Mouse (Mus musculus) neural tube, postnatal 0 days (tissue): ENCODE data around the gene Maco1. TPM values are rescaled to one million over a fixed set of nuclear protein-coding genes. Genes with fewer than 3 reads are reported as not detected.

Source experiments
- polyA plus RNA-seq: library from polyadenylated mRNA; unstranded; fragments of >200 nt; fragmentation: Nextera tagmentation; extraction: Ambion mirVana; gene quantifications from 2 replicates; pipeline ENCODE4 v1.2.1, GENCODE M21; 2015

Gene Maco1
- 67.2 and 70.2 TPM in 2 replicates for polyA plus RNA-seq

GRCm38 (mm10) chr4:134853259-134853636, at the start of gene Maco1:
Gene Maco1, minus strand, starts transcription at chr4:134853345.

DNA sequence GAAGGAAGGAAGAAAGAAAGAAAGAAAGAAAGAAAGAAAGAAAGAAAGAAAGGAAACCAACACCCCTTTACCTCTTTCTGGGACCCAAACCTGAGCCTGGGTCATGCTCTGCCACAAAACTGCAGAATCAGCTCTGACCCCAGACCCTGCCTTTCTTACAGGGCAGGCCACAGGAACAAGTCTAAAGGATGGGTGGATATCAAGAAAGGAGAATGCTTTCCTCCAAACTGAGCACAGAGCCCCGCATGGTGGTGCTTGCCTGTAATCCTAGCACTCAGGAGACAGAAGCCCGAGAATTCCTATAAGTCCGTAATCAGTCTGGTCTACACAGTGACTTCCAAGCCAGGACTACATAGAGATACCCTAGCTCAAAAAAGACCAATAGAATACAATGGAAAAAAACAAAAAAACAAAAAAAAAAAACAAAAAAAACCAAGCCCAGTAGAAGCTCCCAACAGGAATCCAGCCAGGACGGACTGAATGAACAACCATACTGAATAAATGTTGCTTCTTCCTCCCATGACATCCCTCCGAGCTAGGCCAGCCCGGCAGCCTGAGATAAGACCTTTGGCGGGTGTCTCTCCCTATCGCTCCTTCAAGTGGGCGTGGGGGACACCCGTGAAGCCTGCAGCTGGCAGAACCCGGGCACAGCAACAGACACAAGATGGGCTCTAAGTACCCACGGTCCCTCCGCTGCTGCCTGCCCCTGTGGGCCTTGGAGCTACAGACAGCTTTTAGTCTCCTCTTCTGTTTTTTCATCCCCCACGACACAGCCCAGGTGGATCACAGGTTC, 11.0 kb upstream of the Maco1 start, which contains the start of gene Rhd:
Gene Rhd (plus strand): TSS at position 600 of the 793 bp plus-strand sequence.

DNA sequence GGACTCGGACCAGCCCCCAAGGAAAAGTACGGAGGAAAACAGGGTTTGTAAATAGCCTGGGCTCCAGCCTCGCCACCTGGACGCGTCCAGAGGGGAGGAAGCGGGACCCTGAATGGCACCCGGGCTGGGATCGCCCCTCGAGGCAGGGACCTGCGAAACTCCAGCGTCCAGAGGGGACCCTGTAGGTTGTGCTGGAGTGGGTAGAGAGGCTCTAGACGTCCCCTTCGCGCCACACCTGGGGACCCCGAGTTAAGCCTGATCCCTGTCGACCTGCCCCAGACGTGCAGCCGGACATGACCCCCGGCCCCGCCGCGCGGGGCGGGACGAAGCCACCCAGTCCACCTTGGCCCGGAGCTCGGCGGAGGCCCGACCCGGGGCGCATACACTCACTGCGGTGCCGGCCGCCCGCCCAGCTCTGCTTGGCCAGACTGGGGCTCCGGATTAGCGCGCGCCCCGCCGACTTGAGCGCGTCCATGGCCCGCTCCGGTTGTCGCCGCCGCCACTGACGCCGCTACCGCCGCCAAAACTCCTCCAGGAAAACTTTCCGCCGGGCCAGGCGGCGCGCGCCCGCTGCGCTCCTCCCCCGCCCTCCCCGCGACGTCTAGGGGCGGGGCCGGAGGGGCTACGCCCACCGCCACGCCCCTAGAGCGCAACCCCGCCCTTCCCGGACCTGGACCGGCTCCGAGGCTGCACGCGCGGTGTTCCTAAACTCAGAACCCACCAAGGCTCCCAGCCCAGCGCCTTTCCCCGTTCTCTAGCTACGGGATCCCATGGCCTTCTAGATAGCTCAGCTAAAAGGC, 85.5 kb downstream of the Maco1 start, which contains the start of gene Ldlrap1:
Gene Ldlrap1 (minus strand): TSS at position 599 of the 800 bp plus-strand sequence.

Other genes with a start within 250 kb of the Maco1 start
- 6.7 and 6.8 TPM in 2 replicates for gene Man1c1, start 149.1 kb downstream of the Maco1 start, polyA plus RNA-seq
- gene Ldlrap1, start 85.3 kb downstream of the Maco1 start, polyA plus RNA-seq, result 2.9 and 3.8 TPM in 2 replicates
- gene Rhd, start 11.2 kb upstream of the Maco1 start, polyA plus RNA-seq, result 1.2 and 1.5 TPM in 2 replicates
- 218 and 241 TPM in 2 replicates for gene Tmem50a, start 61.7 kb upstream of the Maco1 start, polyA plus RNA-seq
- gene Rsrp1, start 70.2 kb upstream of the Maco1 start, polyA plus RNA-seq, result 264 and 337 TPM in 2 replicates
- 60.1 and 62.8 TPM in 2 replicates for gene Syf2, start 77.6 kb upstream of the Maco1 start, polyA plus RNA-seq